Mouse (Mus musculus) heart, embryonic 13.5 days (tissue): ENCODE data around the gene Vps16. TPM values are rescaled to one million over a fixed set of nuclear protein-coding genes. Genes with fewer than 3 reads are reported as not detected.
A peak's percentile ranks its signal among the peaks of the same experiment; 100 is the strongest.

Source experiments
- ATAC-seq: fragments of 200-750 bp; cut with Nextera tagmentation; 2 replicates; pipeline ENCODE4 v1.8.0; 2017; ENCODE audit warnings: moderate TSS enrichment; ENCODE audit not compliant: insufficient number of reproducible peaks, low FRiP score, low TSS enrichment; ENCODE audit errors: extremely low read depth
- H3K27ac ChIP-seq: fragments of 300-500 bp; sonication (generic); replicated peaks from 2 replicates; pipeline ENCODE4 v1.5.1; 2015; ENCODE audit warnings: moderate library complexity, mild to moderate bottlenecking, inconsistent platforms
- H3K27me3 ChIP-seq: fragments of 300-500 bp; sonication (generic); replicated peaks from 2 replicates; pipeline ENCODE4 v1.6.1; 2015; ENCODE audit warnings: mild to moderate bottlenecking, inconsistent platforms
- H3K36me3 ChIP-seq: fragments of 300-500 bp; sonication (generic); 2 replicates; pipeline ENCODE4 v1.6.1; 2015; ENCODE audit warnings: mild to moderate bottlenecking, inconsistent platforms
- H3K4me1 ChIP-seq: fragments of 300-500 bp; sonication (generic); 2 replicates; pipeline ENCODE4 v1.6.1; 2015; ENCODE audit warnings: inconsistent platforms
- H3K4me2 ChIP-seq: fragments of 300-500 bp; sonication (generic); 2 replicates; pipeline ENCODE4 v1.6.1; 2015; ENCODE audit warnings: inconsistent platforms, mild to moderate bottlenecking, moderate library complexity
- H3K4me3 ChIP-seq: fragments of 300-500 bp; sonication (generic); 2 replicates; pipeline ENCODE4 v1.5.1; 2015; ENCODE audit warnings: moderate library complexity, mild to moderate bottlenecking, inconsistent platforms
- H3K9ac ChIP-seq: fragments of 300-500 bp; sonication (generic); 2 replicates; pipeline ENCODE4 v1.6.1; 2015; ENCODE audit warnings: inconsistent platforms, mild to moderate bottlenecking, moderate library complexity
- H3K9me3 ChIP-seq: fragments of 300-500 bp; sonication (generic); 2 replicates; pipeline ENCODE4 v1.6.1; 2016; ENCODE audit warnings: inconsistent platforms
- WGBS: fragments of 180-500 bp; shearing (Covaris S2); methylation state at CpG from one replicate; pipeline ENCODE4 v1.1.7; 2015; ENCODE audit warnings: mixed read lengths; 5-methylcytosine and 5-hydroxymethylcytosine counted together
- polyA plus RNA-seq: library from polyadenylated mRNA; unstranded; fragments of >200 nt; fragmentation: Nextera tagmentation; extraction: Ambion mirVana; gene quantifications from 2 replicates; pipeline ENCODE4 v1.2.1, GENCODE M21; 2015

The Vps16 gene
- polyA plus RNA-seq, 1 experiment from 2014 or later, result 55.4 TPM

GRCm38 (mm10) chr2:130423397-130424125, 578 bp upstream of the Vps16 start:
- H3K27ac ChIP-seq, result peak overlapping the region; percentile 89
- peak overlapping the region; percentile 88 for H3K9ac ChIP-seq
- H3K4me2 ChIP-seq, result peak overlapping the region; percentile 88
- peak overlapping the region; percentile 86 for H3K4me3 ChIP-seq
- peak; percentile 32; the same call in 1 of the 2 replicates for ATAC-seq
- H3K36me3 ChIP-seq, result peaks cover 30% of the 10 kb centered on the region
- H3K4me1 ChIP-seq, result peaks cover 14% of the 10 kb centered on the region
- H3K9me3 ChIP-seq, result no peaks in the 10 kb centered on the region
- 0 out of 2 replicates have a peak, but pooled peaks cover 3% of the 10 kb centered on the region for H3K27me3 ChIP-seq
- 13% methylated on average over 49 of the region's 49 CpGs for WGBS

GRCm38 (mm10) chr2:130425112-130425511, 973 bp downstream of the Vps16 start:
- Histone ChIP-seq H3K4me1 (peaks cover 20% of the 10 kb centered on the region), H3K9ac (peak overlapping the region; percentile 88), H3K4me2 (peak overlapping the region; percentile 88), H3K4me3 (peak overlapping the region; percentile 86), H3K27me3 (0 out of 2 replicates have a peak, but pooled peaks cover 3% of the 10 kb centered on the region), H3K9me3 (no peaks in the 10 kb centered on the region), H3K27ac (peak overlapping the region; percentile 89), H3K36me3 (peaks cover 15% of the 10 kb centered on the region)
- WGBS, result 24% methylated on average over 5 of the region's 5 CpGs
- ATAC-seq, result no peak

GRCm38 (mm10) chr2:130429851-130430250, 5.7 kb downstream of the Vps16 start:
- H3K4me3 ChIP-seq, result no peak overlapping the region
- no peak overlapping the region for H3K27ac ChIP-seq
- no peaks in the 10 kb centered on the region for H3K27me3 ChIP-seq
- H3K9ac ChIP-seq, result no peak overlapping the region
- H3K4me1 ChIP-seq, result peaks cover 34% of the 10 kb centered on the region
- no peaks in the 10 kb centered on the region for H3K9me3 ChIP-seq
- no peak overlapping the region for H3K4me2 ChIP-seq
- WGBS, result 54% methylated on average over 2 of the region's 2 CpGs
- no peak for ATAC-seq
- peaks cover 10% of the 10 kb centered on the region for H3K36me3 ChIP-seq

- Histone ChIP-seq H3K27ac (no peak overlapping the region), H3K4me2 (no peak overlapping the region), H3K4me1 (peaks cover 27% of the 10 kb centered on the region), H3K4me3 (no peak overlapping the region), H3K9me3 (no peaks in the 10 kb centered on the region), H3K27me3 (no peaks in the 10 kb centered on the region), H3K9ac (no peak overlapping the region), H3K36me3 (peaks cover 10% of the 10 kb centered on the region)
- ATAC-seq, result no peak
- 65% methylated on average over 3 of the region's 3 CpGs for WGBS
Observed at GRCm38 (mm10) chr2:130430484-130430883, 6.3 kb downstream of the Vps16 start.

- Histone ChIP-seq H3K9me3 (no peaks in the 10 kb centered on the region), H3K4me3 (no peak overlapping the region), H3K27me3 (no peaks in the 10 kb centered on the region), H3K4me1 (peaks cover 26% of the 10 kb centered on the region), H3K27ac (no peak overlapping the region), H3K4me2 (no peak overlapping the region), H3K9ac (0 out of 2 replicates have a peak overlapping the region, but pooled peaks have one; percentile 19), H3K36me3 (peaks cover 10% of the 10 kb centered on the region)
- 68% methylated on average over 3 of the region's 3 CpGs for WGBS
- no peak for ATAC-seq
Observed at GRCm38 (mm10) chr2:130432157-130432556, 8.0 kb downstream of the Vps16 start.

- Histone ChIP-seq H3K4me2 (no peak overlapping the region), H3K4me1 (peaks cover 26% of the 10 kb centered on the region), H3K9ac (no peak overlapping the region), H3K27ac (no peak overlapping the region), H3K27me3 (no peaks in the 10 kb centered on the region), H3K9me3 (no peaks in the 10 kb centered on the region), H3K4me3 (no peak overlapping the region), H3K36me3 (peaks cover 19% of the 10 kb centered on the region)
- ATAC-seq, result no peak
- 21% methylated on average over 4 of the region's 4 CpGs for WGBS
Observed at GRCm38 (mm10) chr2:130433152-130433551, 9.0 kb downstream of the Vps16 start.

GRCm38 (mm10) chr2:130436769-130437168, 12.6 kb downstream of the Vps16 start:
- no peak for ATAC-seq
- H3K27ac ChIP-seq, result no peak overlapping the region
- H3K9ac ChIP-seq, result no peak overlapping the region
- H3K4me2 ChIP-seq, result no peak overlapping the region
- no peaks in the 10 kb centered on the region for H3K27me3 ChIP-seq
- 96% methylated on average over 1 of the region's 1 CpGs for WGBS
- no peaks in the 10 kb centered on the region for H3K9me3 ChIP-seq
- H3K36me3 ChIP-seq, result peaks cover 52% of the 10 kb centered on the region
- no peak overlapping the region for H3K4me3 ChIP-seq
- H3K4me1 ChIP-seq, result peaks cover 9% of the 10 kb centered on the region

GRCm38 (mm10) chr2:130438861-130439260, 14.7 kb downstream of the Vps16 start:
- 87% methylated on average over 3 of the region's 3 CpGs for WGBS

GRCm38 (mm10) chr2:130439840-130440480, 15.8 kb downstream of the Vps16 start:
- no peak overlapping the region for H3K27ac ChIP-seq
- H3K27me3 ChIP-seq, result no peaks in the 10 kb centered on the region
- peaks cover 75% of the 10 kb centered on the region for H3K36me3 ChIP-seq
- H3K4me2 ChIP-seq, result no peak overlapping the region
- no peaks in the 10 kb centered on the region for H3K4me1 ChIP-seq
- WGBS, result 82% methylated on average over 4 of the region's 4 CpGs
- H3K9me3 ChIP-seq, result no peaks in the 10 kb centered on the region
- no peak for ATAC-seq
- no peak overlapping the region for H3K9ac ChIP-seq
- H3K4me3 ChIP-seq, result no peak overlapping the region

More at GRCm38 (mm10) chr2:130438861-130439260, 14.7 kb downstream of the Vps16 start:
- Histone ChIP-seq H3K27ac (no peak overlapping the region), H3K9ac (no peak overlapping the region), H3K36me3 (peaks cover 66% of the 10 kb centered on the region), H3K27me3 (no peaks in the 10 kb centered on the region), H3K9me3 (no peaks in the 10 kb centered on the region), H3K4me3 (no peak overlapping the region), H3K4me2 (no peak overlapping the region), H3K4me1 (no peaks in the 10 kb centered on the region)
- ATAC-seq, result no peak

GRCm38 (mm10) chr2:130442162-130442561, 18.0 kb downstream of the Vps16 start:
- Histone ChIP-seq H3K27me3 (no peaks in the 10 kb centered on the region), H3K9ac (no peak overlapping the region), H3K4me1 (no peaks in the 10 kb centered on the region), H3K9me3 (no peaks in the 10 kb centered on the region), H3K36me3 (peaks cover 80% of the 10 kb centered on the region), H3K4me3 (no peak overlapping the region), H3K27ac (no peak overlapping the region), H3K4me2 (no peak overlapping the region)
- ATAC-seq, result no peak
- 78% methylated on average over 10 of the region's 10 CpGs for WGBS

- H3K9ac ChIP-seq, result no peak overlapping the region
- no peak overlapping the region for H3K4me2 ChIP-seq
- no peaks in the 10 kb centered on the region for H3K9me3 ChIP-seq
- H3K27me3 ChIP-seq, result peaks cover 6% of the 10 kb centered on the region
- ATAC-seq, result no peak
- no peak overlapping the region for H3K27ac ChIP-seq
- H3K4me3 ChIP-seq, result no peak overlapping the region
- peaks cover 33% of the 10 kb centered on the region for H3K4me1 ChIP-seq
- H3K36me3 ChIP-seq, result peaks cover 18% of the 10 kb centered on the region
Observed at GRCm38 (mm10) chr2:130448449-130448848, 24.3 kb downstream of the Vps16 start.
